Mouse (Mus musculus): ENCODE data around the gene Rhobtb3.
"Not testable (repeated sequence)": the region's sequence is repeated elsewhere in the genome, so short reads cannot be mapped to it uniquely, and the experiment has no call there.

DNA sequence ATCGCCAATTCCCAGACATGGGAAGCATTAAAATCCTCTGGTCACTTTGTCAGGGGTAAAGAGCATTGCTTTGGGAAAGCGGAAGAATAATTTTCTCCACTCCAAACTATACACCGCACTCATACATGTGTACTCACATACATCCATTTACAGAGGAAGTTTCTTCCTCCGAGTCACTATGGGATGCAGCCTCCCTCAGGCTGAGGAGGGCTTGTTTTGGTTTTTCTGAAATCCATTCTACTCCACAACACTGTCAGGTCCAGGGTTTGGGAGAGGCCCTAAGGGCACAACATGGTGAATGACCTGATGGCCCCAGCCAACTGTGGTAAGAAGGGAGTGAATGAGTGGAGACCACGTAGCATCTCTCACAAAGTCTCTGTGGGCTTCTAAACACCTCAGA is 14.7 kb downstream of the Rhobtb3 start:
- not testable (repeated sequence) for TF ChIP-seq CTCF (IDR thresholded peaks at IDR 0.05; ENCODE audit: control insufficient read depth, insufficient read depth, low read length); POLR2A (IDR thresholded peaks at IDR 0.05; ENCODE audit: borderline replicate concordance, control insufficient read depth, low read depth, low read length)
